Mouse (Mus musculus) myocyte (in vitro differentiated cells): ENCODE data around the gene Pakap. TPM values are rescaled to one million over a fixed set of nuclear protein-coding genes. Genes with fewer than 3 reads are reported as not detected.

Experiments
- H3K27me3 ChIP-seq: one replicate; pipeline ENCODE4 v1.6.1; 2011; ENCODE audit not compliant: control insufficient read depth, insufficient read depth, insufficient read length
- H3K36me3 ChIP-seq: one replicate; pipeline ENCODE4 v1.6.1; 2011; ENCODE audit not compliant: control insufficient read depth, insufficient read depth
- H3K4me2 ChIP-seq: one replicate; pipeline ENCODE4 v1.6.1; 2011; ENCODE audit warnings: low read depth, control low read depth
- H3K4me3 ChIP-seq: one replicate; pipeline ENCODE4 v1.5.1; 2011; ENCODE audit warnings: mild to moderate bottlenecking, control low read depth, moderate library complexity
- H3K79me2 ChIP-seq: one replicate; pipeline ENCODE4 v1.6.1; 2011; ENCODE audit not compliant: control insufficient read depth, insufficient read depth
- H3ac ChIP-seq: one replicate; pipeline ENCODE4 v1.6.1; 2011; ENCODE audit not compliant: control insufficient read depth, insufficient read length
- CEBPB ChIP-seq: IDR thresholded peaks from 2 replicates; pipeline ENCODE4 v1.6.1; 2011; ENCODE audit warnings: mild to moderate bottlenecking, moderate library complexity; ENCODE audit not compliant: poor library complexity, insufficient read depth, severe bottlenecking
- E2F4 ChIP-seq: IDR thresholded peaks from one replicate; pipeline ENCODE4 v1.6.1; 2011; ENCODE audit warnings: mild to moderate bottlenecking, control low read depth, moderate library complexity; ENCODE audit not compliant: insufficient read depth
- MAX ChIP-seq: IDR thresholded peaks from one replicate; pipeline ENCODE4 v1.6.1; 2011; ENCODE audit warnings: low read depth, mild to moderate bottlenecking, control low read depth
- MYOD1 ChIP-seq, 3 experiments: IDR thresholded peaks; one replicate each; pipeline ENCODE4 v1.6.1; 2011; ENCODE audit warnings: control low read depth in 2 of 3, low read depth in 2 of 3, mild to moderate bottlenecking in 2 of 3, moderate library complexity in 1 of 3; ENCODE audit not compliant: insufficient read length in 2 of 3, control insufficient read depth in 1 of 3
- MYOG ChIP-seq, 3 experiments: IDR thresholded peaks; one replicate each; pipeline ENCODE4 v1.6.1; 2011; ENCODE audit warnings: control low read depth in 2 of 3, low read depth in 2 of 3, mild to moderate bottlenecking in 2 of 3; ENCODE audit not compliant: insufficient read length in 2 of 3, control insufficient read depth in 1 of 3, insufficient read depth in 1 of 3
- POLR2A ChIP-seq: IDR thresholded peaks from one replicate; pipeline ENCODE4 v1.6.1; 2011; ENCODE audit warnings: low read depth, mild to moderate bottlenecking, control low read depth, moderate library complexity; ENCODE audit not compliant: insufficient read length
- POLR2AphosphoS2 ChIP-seq: IDR thresholded peaks from one replicate; pipeline ENCODE4 v1.6.1; 2011; ENCODE audit warnings: low read depth, control low read depth; ENCODE audit not compliant: insufficient read length
- REST ChIP-seq: IDR thresholded peaks from one replicate; pipeline ENCODE4 v1.6.1; 2011; ENCODE audit warnings: mild to moderate bottlenecking, control low read depth, moderate library complexity; ENCODE audit not compliant: insufficient read depth, insufficient read length
- SRF ChIP-seq: IDR thresholded peaks from one replicate; pipeline ENCODE4 v1.6.1; 2011; ENCODE audit warnings: low read depth; ENCODE audit not compliant: control insufficient read depth, insufficient read length
- TCF12 ChIP-seq: IDR thresholded peaks from one replicate; pipeline ENCODE4 v1.6.1; 2011; ENCODE audit warnings: mild to moderate bottlenecking, control low read depth; ENCODE audit not compliant: poor library complexity, insufficient read depth, severe bottlenecking
- TCF3 ChIP-seq: IDR thresholded peaks from one replicate; pipeline ENCODE4 v1.6.1; 2011; ENCODE audit warnings: low read depth, control low read depth; ENCODE audit not compliant: insufficient read length
- USF1 ChIP-seq: IDR thresholded peaks from one replicate; pipeline ENCODE4 v1.6.1; 2011; ENCODE audit warnings: low read depth, mild to moderate bottlenecking, control low read depth, moderate library complexity
- polyA plus RNA-seq: library from polyadenylated mRNA; unstranded; fragments of >200 nt; fragmentation: generic; extraction: Trizol; gene quantifications from one replicate; pipeline ENCODE4 v1.2.1, GENCODE M21; 2012; ENCODE audit warnings: missing spikeins

Gene Pakap
- polyA plus RNA-seq, 1 experiment: 6.5 TPM

GRCm38 (mm10) chr4:57716735-57717134 is 148.8 kb downstream of the Pakap start:
- TF ChIP-seq MYOG (IDR thresholded peaks at IDR 0.05; ENCODE audit: control insufficient read depth in 1 of 3, insufficient read depth in 1 of 3, insufficient read length in 2 of 3, low read depth in 2 of 3) (no peak), TCF3 (no peak), POLR2AphosphoS2 (no peak), POLR2A (no peak), TCF12 (no peak), E2F4 (no peak)
- no peak overlapping the region for H3ac ChIP-seq
- no peaks in the 10 kb centered on the region for H3K27me3 ChIP-seq

GRCm38 (mm10) chr4:57717354-57717753 is 149.4 kb downstream of the Pakap start, which contains the start of gene Akap2:
Akap2 (plus strand) TSS chr4:57717657.
- H3K4me2 ChIP-seq: no peak within 1 kb of the TSS
- H3K27me3 ChIP-seq: no peaks in the 10 kb centered on the region
- H3ac ChIP-seq: no peak within 1 kb of the TSS
- no peak for TF ChIP-seq MYOD1 (IDR thresholded peaks at IDR 0.05; ENCODE audit: control insufficient read depth in 1 of 3, insufficient read length in 2 of 3, low read depth in 2 of 3)
- TF ChIP-seq CEBPB: no peak
- TF ChIP-seq POLR2A: no peak
- no peak for TF ChIP-seq TCF3
- TF ChIP-seq E2F4: no peak
- no peak for TF ChIP-seq MYOG (IDR thresholded peaks at IDR 0.05; ENCODE audit: control insufficient read depth in 1 of 3, insufficient read depth in 1 of 3, insufficient read length in 2 of 3, low read depth in 2 of 3)
- no peak for TF ChIP-seq SRF
- TF ChIP-seq POLR2AphosphoS2: no peak
- no peak for TF ChIP-seq TCF12
- TF ChIP-seq MAX: no peak
- no peak for TF ChIP-seq USF1
- no peak for TF ChIP-seq REST
- H3K36me3 ChIP-seq: peaks cover 14% of the 10 kb centered on the region
- peaks cover 5% of the 10 kb centered on the region for H3K79me2 ChIP-seq
- no peak within 1 kb of the TSS for H3K4me3 ChIP-seq

More at GRCm38 (mm10) chr4:57716735-57717134, 148.8 kb downstream of the Pakap start:
- Histone ChIP-seq H3K4me2 (no peak overlapping the region), H3K79me2 (peaks cover 5% of the 10 kb centered on the region), H3K4me3 (no peak overlapping the region), H3K36me3 (peaks cover 14% of the 10 kb centered on the region)

DNA sequence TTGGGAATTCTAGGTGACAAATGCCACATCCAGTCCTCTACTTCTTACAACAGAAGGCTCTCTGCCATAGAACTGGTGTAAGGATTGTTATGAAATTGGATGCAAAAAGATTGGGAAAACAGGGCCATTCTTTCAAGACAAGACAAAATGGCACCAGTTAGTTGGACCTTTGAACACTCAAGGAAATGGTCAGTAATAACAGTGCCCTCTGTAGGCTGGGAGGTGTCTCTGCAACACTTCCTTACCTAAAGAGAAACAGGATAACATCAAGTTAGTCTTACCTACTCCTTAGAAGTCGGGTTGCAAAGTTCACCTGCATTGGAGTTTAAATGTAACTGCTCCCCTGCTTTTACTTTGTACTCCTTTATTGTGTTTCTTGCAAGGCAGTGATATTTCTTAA is 151.4 kb downstream of the Pakap start:
- Histone ChIP-seq H3K4me3 (no peak overlapping the region), H3K27me3 (no peaks in the 10 kb centered on the region), H3K36me3 (peaks cover 14% of the 10 kb centered on the region), H3K4me2 (no peak overlapping the region), H3K79me2 (peaks cover 5% of the 10 kb centered on the region), H3ac (no peak overlapping the region)
- no peak for TF ChIP-seq MAX
- TF ChIP-seq MYOG (IDR thresholded peaks at IDR 0.05; ENCODE audit: control insufficient read depth in 1 of 3, insufficient read depth in 1 of 3, insufficient read length in 2 of 3, low read depth in 2 of 3): no peak
- TF ChIP-seq TCF12: no peak
- TF ChIP-seq TCF3: no peak
- no peak for TF ChIP-seq SRF
- no peak for TF ChIP-seq E2F4
- TF ChIP-seq REST: no peak
- TF ChIP-seq CEBPB: no peak
- TF ChIP-seq MYOD1 (IDR thresholded peaks at IDR 0.05; ENCODE audit: control insufficient read depth in 1 of 3, insufficient read length in 2 of 3, low read depth in 2 of 3): no peak

DNA sequence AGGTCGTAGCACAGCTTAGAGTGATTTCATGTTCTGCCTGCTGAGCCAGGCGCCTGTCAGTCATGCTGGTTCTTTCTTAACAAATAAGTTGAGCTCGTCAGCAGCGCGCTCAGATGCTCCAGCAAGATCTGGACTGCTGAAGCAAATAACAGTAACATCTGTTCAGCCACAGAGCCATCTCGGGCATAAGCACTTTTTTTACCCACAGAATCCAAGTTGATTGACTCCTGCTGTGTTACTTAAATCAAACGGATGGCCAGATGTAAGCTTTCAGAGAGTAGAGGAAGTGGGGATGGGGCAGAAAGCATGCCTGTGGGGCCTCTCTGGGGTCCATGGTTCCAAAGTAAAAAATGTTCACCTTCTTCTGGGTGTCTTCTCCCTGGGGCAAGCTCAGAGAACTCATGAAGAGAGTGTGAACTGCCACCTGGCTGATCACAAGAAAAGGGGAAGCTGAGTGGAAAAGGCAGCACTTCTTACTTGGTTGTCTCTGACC is 152.9 kb downstream of the Pakap start:
- Histone ChIP-seq H3K4me2 (no peak overlapping the region), H3K79me2 (peaks cover 5% of the 10 kb centered on the region), H3K27me3 (no peaks in the 10 kb centered on the region), H3K36me3 (peaks cover 10% of the 10 kb centered on the region), H3ac (no peak overlapping the region), H3K4me3 (no peak overlapping the region)
- TF ChIP-seq E2F4: no peak

- no peak for TF ChIP-seq USF1
- TF ChIP-seq POLR2A: no peak
- TF ChIP-seq POLR2AphosphoS2: no peak
- TF ChIP-seq MYOG (IDR thresholded peaks at IDR 0.05; ENCODE audit: control insufficient read depth in 1 of 3, insufficient read depth in 1 of 3, insufficient read length in 2 of 3, low read depth in 2 of 3): no peak
- no peak for TF ChIP-seq E2F4
- no peak for TF ChIP-seq MAX
- no peak for TF ChIP-seq REST
- TF ChIP-seq TCF12: no peak
- TF ChIP-seq SRF: no peak
- TF ChIP-seq CEBPB: no peak
- Histone ChIP-seq H3ac (no peak overlapping the region), H3K4me2 (no peak overlapping the region), H3K4me3 (no peak overlapping the region), H3K79me2 (peaks cover 5% of the 10 kb centered on the region), H3K36me3 (peaks cover 8% of the 10 kb centered on the region), H3K27me3 (no peaks in the 10 kb centered on the region)
Observed at GRCm38 (mm10) chr4:57722296-57722695, 154.3 kb downstream of the Pakap start.
